Mouse (Mus musculus): ENCODE results near the gene Gpam.

Gpam gene

GRCm38 (mm10) chr19:55103081-55103830 lies 23.8 kb downstream of the Gpam start:
- in situ Hi-C loops (cut with MboI, MseI) = no loop called here

GRCm38 (mm10) chr19:55101659-55102058 lies 25.4 kb downstream of the Gpam start:
- in situ Hi-C loops (cut with MboI, MseI) = no loop called here

- in situ Hi-C loops (cut with MboI, MseI) = no loop called here
These were observed 26.6 kb downstream of the Gpam start for GRCm38 (mm10) chr19:55100227-55101140.

GRCm38 (mm10) chr19:55099184-55100160 lies 27.6 kb downstream of the Gpam start:
- in situ Hi-C loops (cut with MboI, MseI) = loop anchor here (10.0 kb wide), 1 partner anchor 55 kb away; no protein-coding TSS in a partner anchor

GRCm38 (mm10) chr19:55098409-55099183 lies 28.4 kb downstream of the Gpam start:
- in situ Hi-C loops (cut with MboI, MseI) = loop anchor here (10.0 kb wide), 1 partner anchor 56 kb away; no protein-coding TSS in a partner anchor

- in situ Hi-C loops (cut with MboI, MseI) = loop anchor here (10.0 kb wide), 1 partner anchor 57 kb away; no protein-coding TSS in a partner anchor
These were observed 29.6 kb downstream of the Gpam start for GRCm38 (mm10) chr19:55097396-55097967.

GRCm38 (mm10) chr19:55096666-55097065 lies 30.4 kb downstream of the Gpam start:
- in situ Hi-C loops (cut with MboI, MseI) = loop anchor here (10.0 kb wide), 1 partner anchor 58 kb away; no protein-coding TSS in a partner anchor

GRCm38 (mm10) chr19:55095547-55095946 lies 31.5 kb downstream of the Gpam start:
- in situ Hi-C loops (cut with MboI, MseI) = loop anchor here (10.0 kb wide), 1 partner anchor 59 kb away; no protein-coding TSS in a partner anchor

- in situ Hi-C loops (cut with MboI, MseI) = loop anchor here (10.0 kb wide), 1 partner anchor 63 kb away; no protein-coding TSS in a partner anchor
These were observed 35.2 kb downstream of the Gpam start for GRCm38 (mm10) chr19:55091602-55092413.

- in situ Hi-C loops (cut with MboI, MseI) = loop anchor here (10.0 kb wide), 1 partner anchor 64 kb away; no protein-coding TSS in a partner anchor
These were observed 36.2 kb downstream of the Gpam start for GRCm38 (mm10) chr19:55090885-55091284.

GRCm38 (mm10) chr19:55090142-55090541 lies 36.9 kb downstream of the Gpam start:
- in situ Hi-C loops (cut with MboI, MseI) = loop anchor here (10.0 kb wide), 1 partner anchor 65 kb away; no protein-coding TSS in a partner anchor

- in situ Hi-C loops (cut with MboI, MseI) = loop anchor here (10.0 kb wide), 1 partner anchor 837 kb away; no protein-coding TSS in a partner anchor
These were observed 39.3 kb downstream of the Gpam start for GRCm38 (mm10) chr19:55087776-55088175.

GRCm38 (mm10) chr19:55085857-55086185 lies 41.2 kb downstream of the Gpam start:
- in situ Hi-C loops (cut with MboI, MseI) = loop anchor here (10.0 kb wide), 1 partner anchor 839 kb away; no protein-coding TSS in a partner anchor

- in situ Hi-C loops (cut with MboI, MseI) = loop anchor here (10.0 kb wide), 1 partner anchor 840 kb away; no protein-coding TSS in a partner anchor
These were observed 41.8 kb downstream of the Gpam start for GRCm38 (mm10) chr19:55084971-55085856.

- in situ Hi-C loops (cut with MboI, MseI) = no loop called here
These were observed 50.2 kb downstream of the Gpam start for GRCm38 (mm10) chr19:55076822-55077221.

- in situ Hi-C loops (cut with MboI, MseI) = loop anchor here (5.0 kb wide), 1 partner anchor 124 kb away; no protein-coding TSS in a partner anchor
These were observed 54.0 kb downstream of the Gpam start for GRCm38 (mm10) chr19:55073004-55073403.

GRCm38 (mm10) chr19:55069054-55069453 lies 58.0 kb downstream of the Gpam start:
- in situ Hi-C loops (cut with MboI, MseI) = no loop called here
